Mouse (Mus musculus) ES-E14 (cell line): ENCODE results near the gene Stk10. TPM values are rescaled to one million over a fixed set of nuclear protein-coding genes. Genes with fewer than 3 reads are reported as not detected.

Experiments
- DNase-seq: peaks from one replicate; pipeline ENCODE4 v3.0.0-alpha.2; 2013; ENCODE audit warnings: low read depth, low spot score
- H3K27ac ChIP-seq: 2 replicates; pipeline ENCODE4 v1.5.1; 2012; ENCODE audit warnings: low read depth, mild to moderate bottlenecking, low read length, moderate library complexity, mixed read lengths; ENCODE audit not compliant: poor library complexity, insufficient read depth, severe bottlenecking
- H3K36me3 ChIP-seq: 2 replicates; pipeline ENCODE4 v1.6.1; 2012; ENCODE audit warnings: mild to moderate bottlenecking, low read length, moderate library complexity, mixed read lengths; ENCODE audit not compliant: control insufficient read depth, poor library complexity, insufficient read depth, severe bottlenecking
- H3K4me1 ChIP-seq, 2 experiments: fragments of 150-350 bp in 1 of 2; sonication (generic) in 1 of 2; 2 replicates each; pipeline ENCODE4 v1.6.1; 2012; ENCODE audit warnings: low read length in 2 of 2, mild to moderate bottlenecking in 1 of 2, mixed read lengths in 1 of 2; ENCODE audit not compliant: control insufficient read depth in 2 of 2, insufficient read depth in 2 of 2, poor library complexity in 1 of 2
- H3K4me3 ChIP-seq, 2 experiments: fragments of 150-350 bp in 1 of 2; sonication (generic) in 1 of 2; 2 replicates each; pipeline ENCODE4 v1.5.1; 2012; ENCODE audit warnings: low read length in 2 of 2, low read depth in 1 of 2, mild to moderate bottlenecking in 1 of 2, mixed read lengths in 1 of 2; ENCODE audit not compliant: insufficient read depth in 1 of 2, poor library complexity in 1 of 2, severe bottlenecking in 1 of 2
- H3K9ac ChIP-seq: 2 replicates; pipeline ENCODE4 v1.6.1; 2012; ENCODE audit warnings: low read depth, mild to moderate bottlenecking, low read length, mixed read lengths; ENCODE audit not compliant: poor library complexity, insufficient read depth, severe bottlenecking
- H3K9me3 ChIP-seq: fragments of 150-350 bp; sonication (generic); 2 replicates; pipeline ENCODE4 v1.6.1; 2012; ENCODE audit warnings: low read depth, mild to moderate bottlenecking, low read length; ENCODE audit not compliant: control insufficient read depth, insufficient read depth
- CHD2 ChIP-seq: IDR thresholded peaks from 2 replicates; pipeline ENCODE4 v1.6.1; 2014; ENCODE audit warnings: mild to moderate bottlenecking, low read depth, low read length, inconsistent platforms
- HCFC1 ChIP-seq: IDR thresholded peaks from 2 replicates; pipeline ENCODE4 v1.6.1; 2012; ENCODE audit warnings: low read length, inconsistent platforms, borderline replicate concordance; ENCODE audit not compliant: insufficient read depth
- MAFK ChIP-seq: IDR thresholded peaks from 2 replicates; pipeline ENCODE4 v1.6.1; 2014; ENCODE audit warnings: mild to moderate bottlenecking, low read depth, low read length, inconsistent platforms; ENCODE audit not compliant: insufficient read depth
- ZC3H11A ChIP-seq: IDR thresholded peaks from 2 replicates; pipeline ENCODE4 v1.6.1; 2012; ENCODE audit warnings: low read depth, mild to moderate bottlenecking, inconsistent platforms, low read length, borderline replicate concordance
- ZNF384 ChIP-seq: IDR thresholded peaks from 2 replicates; pipeline ENCODE4 v1.6.1; 2012; ENCODE audit warnings: low read depth, low read length, inconsistent platforms
- in situ Hi-C, 2 experiments: fragments of 600-800 bp; cut with MboI; formaldehyde crosslinking; loops; one replicate each; pipeline ENCODE4 v1.15.1; 2025; ENCODE audit warnings: low sequenced_read_pairs in 2 of 2, inconsistent platforms in 1 of 2; ENCODE audit not compliant: unreplicated experiment in 2 of 2
- total RNA-seq: library from RNA; depleted of rRNA; stranded (reverse); fragments of 300-350 nt; gene quantifications from 2 replicates; pipeline ENCODE4 v1.2.3, GENCODE M21; 2012

The Stk10 gene
- total RNA-seq, 1 experiment: 9.8 TPM

- DNase-seq: no peak
- peaks cover 9% of the 10 kb centered on the region; the same call in 1 of the 2 replicates for H3K36me3 ChIP-seq
- no peak overlapping the region for H3K9ac ChIP-seq
- TF ChIP-seq HCFC1: no peak
- no peak for TF ChIP-seq CHD2
- TF ChIP-seq ZNF384: no peak
- peaks cover 2 to 11% of the 10 kb centered on the region in 2 experiments; a peak in 2 of 4 replicates for H3K4me1 ChIP-seq
- no peak overlapping the region for H3K27ac ChIP-seq
- H3K4me3 ChIP-seq: no peak overlapping the region
- no peaks in the 10 kb centered on the region for H3K9me3 ChIP-seq
- in situ Hi-C loops: no loop called here
Observed at GRCm38 (mm10) chr11:32619257-32619816, 86.2 kb downstream of the Stk10 start.

- Histone ChIP-seq H3K36me3 (peaks cover 9% of the 10 kb centered on the region; the same call in 1 of the 2 replicates), H3K9me3 (no peaks in the 10 kb centered on the region), H3K9ac (no peak overlapping the region), H3K4me1 (peaks cover 2 to 11% of the 10 kb centered on the region in 2 experiments; a peak in 2 of 4 replicates), H3K4me3 (no peak overlapping the region), H3K27ac (no peak overlapping the region)
- in situ Hi-C loops: no loop called here
- TF ChIP-seq ZC3H11A: no peak
- TF ChIP-seq CHD2: no peak
- no peak for TF ChIP-seq MAFK
- no peak for TF ChIP-seq ZNF384
- TF ChIP-seq HCFC1: no peak
- DNase-seq: no peak
Observed at GRCm38 (mm10) chr11:32619866-32620456, 86.9 kb downstream of the Stk10 start.

DNA sequence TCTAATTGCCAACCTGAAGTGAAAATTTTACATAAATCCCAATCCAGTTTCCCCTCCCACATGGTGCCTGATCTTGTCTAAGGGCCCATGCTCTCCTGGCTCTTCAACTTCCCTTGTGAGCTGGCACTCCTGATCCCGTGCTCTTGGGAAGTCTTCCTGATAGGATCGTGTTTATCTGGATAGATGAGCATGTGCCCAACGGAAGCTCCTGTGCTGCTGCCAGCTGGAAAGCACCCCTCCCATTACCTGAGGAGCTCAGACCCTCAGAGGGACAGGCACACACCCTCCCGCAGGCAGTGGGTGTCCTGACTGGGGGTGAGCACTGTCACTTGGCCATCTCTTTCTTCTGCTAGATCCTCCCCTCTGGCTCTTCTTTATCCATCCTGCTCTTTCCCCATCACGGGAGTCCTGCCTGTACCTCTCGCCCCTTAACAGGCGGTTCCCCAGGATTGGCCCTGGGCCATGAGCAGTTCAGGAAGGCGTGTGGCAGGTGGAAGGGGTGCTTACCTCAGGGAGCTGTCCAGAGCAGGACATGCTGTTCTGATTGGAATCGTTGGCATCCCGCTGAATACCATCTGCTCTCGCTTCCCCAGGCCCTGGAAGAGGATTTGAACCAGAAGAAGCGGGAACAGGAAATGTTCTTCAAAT, 88.8 kb downstream of the Stk10 start:
- H3K4me1 ChIP-seq: 0 out of 4 replicates have a peak, but pooled peaks cover 0 to 4% of the 10 kb centered on the region in 2 experiments
- no peak overlapping the region for H3K9ac ChIP-seq
- no peak for DNase-seq
- no peak for TF ChIP-seq ZNF384
- TF ChIP-seq MAFK: no peak
- no peak for TF ChIP-seq HCFC1
- TF ChIP-seq ZC3H11A: no peak
- no peak for TF ChIP-seq CHD2
- no peak overlapping the region for H3K4me3 ChIP-seq
- in situ Hi-C loops: no loop called here
- no peak overlapping the region for H3K27ac ChIP-seq
- H3K36me3 ChIP-seq: peaks cover 7% of the 10 kb centered on the region; the same call in 1 of the 2 replicates
- no peaks in the 10 kb centered on the region for H3K9me3 ChIP-seq

GRCm38 (mm10) chr11:32622479-32623190, 89.5 kb downstream of the Stk10 start:
- no peak overlapping the region for H3K27ac ChIP-seq
- TF ChIP-seq HCFC1: no peak
- TF ChIP-seq ZNF384: no peak
- no peak for TF ChIP-seq CHD2
- no peak for TF ChIP-seq MAFK
- TF ChIP-seq ZC3H11A: no peak
- 0 out of 4 replicates have a peak, but pooled peaks cover 0 to 4% of the 10 kb centered on the region in 2 experiments for H3K4me1 ChIP-seq
- no peak for DNase-seq
- H3K4me3 ChIP-seq: no peak overlapping the region
- no peak overlapping the region for H3K9ac ChIP-seq
- H3K36me3 ChIP-seq: peaks cover 3% of the 10 kb centered on the region; the same call in 1 of the 2 replicates
- H3K9me3 ChIP-seq: no peaks in the 10 kb centered on the region
- in situ Hi-C loops: no loop called here
